Mouse (Mus musculus): Measurements from ENCODE around the gene Olfr131.
"Not testable (repeated sequence)": the region's sequence is repeated elsewhere in the genome, so short reads cannot be mapped to it uniquely, and the experiment has no call there.

Gene Olfr131

DNA sequence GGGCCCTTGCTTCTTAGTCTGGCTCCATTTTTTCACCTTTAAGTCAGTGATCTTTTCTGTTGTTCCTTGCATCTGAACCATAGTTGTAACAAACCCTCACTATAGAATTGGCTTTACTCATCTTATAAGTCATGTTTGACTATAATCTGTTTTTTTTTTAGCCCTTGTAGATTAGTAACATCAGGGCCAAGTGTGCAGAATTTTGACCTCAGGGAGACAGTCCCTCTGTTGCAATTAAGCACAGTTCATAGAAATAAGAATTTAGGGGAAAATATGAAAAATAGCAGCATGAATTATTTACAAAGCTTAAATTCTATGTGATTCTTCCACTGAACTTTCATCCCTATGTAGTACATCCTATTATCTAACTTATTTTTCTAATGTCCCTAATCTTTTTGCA, at the start of gene Olfr131:
Olfr131 (minus strand) TSS at position 101 of the 400 bp plus-strand sequence.
- DNase-seq (ENCODE audit: low read depth in 1 of 2, low spot score in 2 of 2), result no peak

DNA sequence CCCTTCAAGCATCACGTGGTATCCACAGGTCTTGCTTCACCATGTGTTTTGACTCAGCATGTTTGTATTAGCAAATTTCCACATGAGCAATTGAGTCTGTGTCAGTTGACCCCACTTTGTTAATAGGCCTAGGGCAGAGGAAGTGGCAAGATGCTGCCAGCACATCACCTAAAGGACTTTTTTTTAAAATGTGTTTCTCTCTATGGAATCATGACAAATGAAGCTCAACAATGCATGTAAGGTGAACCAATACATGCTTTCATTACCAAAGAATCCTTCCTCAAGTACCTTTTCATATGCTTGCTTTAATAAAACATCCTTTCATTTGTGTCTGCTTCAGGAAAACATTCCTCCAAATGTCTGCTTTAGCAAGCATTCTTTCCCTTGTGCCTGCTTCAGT, 45.9 kb upstream of the Olfr131 start, which contains the start of gene Olfr132:
Olfr132 (minus strand) TSS at position 101 of the 400 bp plus-strand sequence.
- DNase-seq (ENCODE audit: low read depth in 1 of 2, low spot score in 2 of 2), result no peak

DNA sequence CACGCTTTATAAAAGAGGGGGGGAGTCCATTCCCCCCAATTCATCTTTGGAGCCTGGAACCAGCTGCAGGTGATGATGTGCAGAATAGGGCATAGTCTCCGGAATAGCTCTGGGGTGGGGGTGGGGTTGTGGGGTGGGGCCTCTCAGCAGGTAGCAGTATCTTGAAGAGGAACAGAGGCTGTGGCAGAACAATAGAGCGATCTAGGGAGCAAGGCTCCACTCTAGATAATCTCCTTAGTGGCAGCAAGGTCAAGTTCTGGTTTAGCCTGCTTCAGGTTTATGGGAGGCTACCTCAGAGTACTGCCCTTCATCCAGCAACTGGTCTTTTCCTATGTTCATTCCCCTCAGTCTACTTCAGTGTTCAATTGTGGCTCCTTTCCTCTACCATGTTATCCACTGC, 36.9 kb upstream of the Olfr131 start:
- DNase-seq (ENCODE audit: low read depth in 1 of 2, low spot score in 2 of 2), result not testable (repeated sequence)

DNA sequence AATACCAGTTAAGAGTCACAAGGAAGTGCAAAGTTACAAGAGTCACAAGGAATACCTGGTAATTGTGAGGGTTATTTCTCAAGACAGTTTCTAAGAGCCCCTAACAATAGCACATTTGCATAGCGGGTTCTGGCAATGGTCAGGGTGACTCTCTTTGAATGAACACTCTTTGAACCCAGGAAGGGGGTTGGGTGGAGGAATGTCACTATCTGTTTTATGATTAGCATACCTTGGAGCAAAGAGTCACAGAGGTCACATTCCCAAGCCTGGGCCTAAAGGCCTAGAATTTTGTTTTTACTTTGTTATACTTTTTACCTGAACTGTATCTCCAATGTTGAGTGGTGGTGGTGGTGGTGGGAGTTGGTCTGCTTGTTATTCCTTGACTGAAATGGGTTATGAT, 35.7 kb upstream of the Olfr131 start:
- not testable (repeated sequence) for DNase-seq (ENCODE audit: low read depth in 1 of 2, low spot score in 2 of 2)

DNA sequence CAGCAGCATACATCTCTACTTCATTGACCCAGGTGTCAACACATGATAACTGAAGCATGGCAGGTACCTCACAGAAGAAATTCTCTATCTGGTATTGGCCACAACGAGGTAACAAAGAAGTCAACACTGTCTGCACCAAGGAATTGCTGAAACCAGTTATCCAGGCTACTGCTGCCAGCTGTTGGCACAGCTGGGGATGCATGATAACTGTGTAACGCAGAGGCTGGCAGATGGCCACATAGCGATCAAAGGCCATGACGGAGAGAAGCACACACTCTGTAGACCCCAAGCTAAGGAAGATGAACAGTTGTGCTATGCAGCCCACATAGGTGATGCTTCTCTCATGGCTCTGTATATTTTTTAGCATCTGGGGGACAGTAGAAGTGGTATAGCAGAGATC, 6.1 kb downstream of the Olfr131 start:
- no peak for DNase-seq (ENCODE audit: low read depth in 1 of 2, low spot score in 2 of 2)

DNA sequence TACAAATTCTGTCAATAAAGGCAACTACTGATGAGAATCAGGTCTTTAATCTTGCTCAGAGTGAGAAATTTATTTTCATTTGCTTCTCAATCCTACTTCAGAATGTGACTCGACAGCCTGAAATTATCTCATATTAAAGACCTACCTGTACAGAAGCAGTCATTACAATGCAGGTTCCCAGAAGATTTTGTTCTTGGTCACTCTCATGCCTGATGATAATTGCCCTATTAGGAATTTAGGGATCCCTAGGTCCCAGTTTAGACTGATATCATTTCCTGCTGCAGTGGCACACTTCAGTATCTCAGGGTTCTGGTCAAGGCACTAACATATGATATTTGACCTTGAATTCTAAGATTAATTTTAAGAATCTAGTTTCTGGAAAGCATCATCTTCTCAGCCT, 24.9 kb downstream of the Olfr131 start, which contains the start of gene Olfr130:
Olfr130 (plus strand) TSS at position 301 of the 400 bp plus-strand sequence.
- no peak for DNase-seq (ENCODE audit: low read depth in 1 of 2, low spot score in 2 of 2)

DNA sequence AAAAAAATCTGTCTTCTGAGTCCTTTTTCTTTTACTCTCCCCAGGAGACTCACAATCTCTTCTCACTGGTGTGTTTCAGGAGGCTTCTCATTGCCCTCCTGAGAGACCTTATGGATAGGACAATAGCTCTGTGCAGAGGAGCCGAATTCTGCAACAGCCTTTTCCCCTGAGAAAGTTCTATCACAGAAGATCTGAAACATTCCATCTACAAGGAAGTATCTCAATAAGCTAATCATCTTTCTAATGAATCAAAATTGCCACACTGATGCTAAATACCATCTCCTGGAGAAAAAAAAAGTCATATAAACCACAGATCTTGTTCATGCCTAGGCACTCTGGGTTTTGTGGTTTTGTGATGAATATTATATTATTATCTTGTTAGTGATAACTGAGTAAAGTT, 28.5 kb downstream of the Olfr131 start, which contains the start of gene Olfr129:
Olfr129 (minus strand) TSS at position 101 of the 400 bp plus-strand sequence.
- no peak for DNase-seq (ENCODE audit: low read depth in 1 of 2, low spot score in 2 of 2)
